Mouse (Mus musculus): ENCODE data around the gene Medag. TPM values are rescaled to one million over a fixed set of nuclear protein-coding genes. Genes with fewer than 3 reads are reported as not detected.

Medag gene
- polyA plus RNA-seq, 1 experiment from 2014 or later: 0.75 TPM

DNA sequence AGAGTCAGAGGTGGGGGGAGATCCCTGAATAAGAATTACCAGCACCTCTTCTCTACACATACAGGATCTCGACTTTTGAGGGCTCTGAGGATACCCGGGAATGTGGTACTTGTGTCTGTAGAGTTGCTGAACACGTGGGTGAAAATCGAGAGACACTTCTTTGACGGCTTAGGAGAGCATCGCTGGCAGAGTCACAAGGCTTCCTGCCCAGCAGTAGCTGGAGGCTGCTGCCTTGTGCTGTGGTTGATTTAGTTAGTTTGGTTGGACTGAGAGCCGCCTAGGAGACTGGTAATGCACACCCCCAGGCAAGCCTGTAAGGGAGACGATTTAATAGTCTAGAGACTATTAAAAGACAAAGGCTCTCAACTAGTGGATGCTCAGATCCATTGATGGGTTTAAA, 39.5 kb upstream of the Medag start:
- Histone ChIP-seq H3K36me3 (ENCODE audit: control insufficient read depth, insufficient read depth, low read length) (no peaks in the 10 kb centered on the region), H3K27me3 (replicated peaks; ENCODE audit: control insufficient read depth, insufficient read depth, low read length) (no peaks in the 10 kb centered on the region), H3K4me2 (no peak overlapping the region), H3K27ac (ENCODE audit: low read depth, low read length) (no peak overlapping the region), H3K9ac (ENCODE audit: low read depth, low read length) (no peak overlapping the region), H3K4me1 (replicated peaks; ENCODE audit: control insufficient read depth, insufficient read depth, low read length) (peaks cover 7% of the 10 kb centered on the region), H3K4me3 (ENCODE audit: low read depth, low read length) (no peak overlapping the region), H3K9me3 (ENCODE audit: control insufficient read depth, low read length) (no peaks in the 10 kb centered on the region; the same call in 1 of the 2 replicates)
- DNase-seq (ENCODE audit: low spot score) (no peak), ATAC-seq (replicated peaks; ENCODE audit: low FRiP score) (no peak)
- WGBS: 79% methylated on average over 8 of the region's 8 CpGs

DNA sequence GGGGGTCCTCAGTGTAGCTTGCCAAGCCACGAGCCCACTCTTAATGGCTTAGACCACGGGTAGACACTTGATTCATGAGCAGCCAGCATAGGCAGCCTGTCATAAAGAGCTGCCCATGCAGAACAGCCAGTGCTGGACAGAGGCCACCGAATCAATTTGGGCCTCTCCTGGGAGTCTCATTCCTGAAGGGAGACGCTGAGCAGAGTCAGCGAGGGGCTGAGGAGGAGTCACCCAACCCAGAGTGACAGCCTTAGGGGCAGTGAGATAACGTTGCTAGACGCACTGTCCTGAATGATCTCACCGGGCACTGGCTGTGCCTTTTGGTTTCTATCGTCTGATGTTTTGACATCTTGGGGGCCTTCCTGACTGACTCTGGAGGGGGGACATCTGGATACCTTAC, 38.3 kb upstream of the Medag start:
- Histone ChIP-seq H3K36me3 (ENCODE audit: control insufficient read depth, insufficient read depth, low read length) (no peaks in the 10 kb centered on the region), H3K27me3 (replicated peaks; ENCODE audit: control insufficient read depth, insufficient read depth, low read length) (no peaks in the 10 kb centered on the region), H3K9me3 (ENCODE audit: control insufficient read depth, low read length) (no peaks in the 10 kb centered on the region; the same call in 1 of the 2 replicates), H3K9ac (ENCODE audit: low read depth, low read length) (no peak overlapping the region), H3K27ac (ENCODE audit: low read depth, low read length) (no peak overlapping the region), H3K4me3 (ENCODE audit: low read depth, low read length) (no peak overlapping the region), H3K4me2 (no peak overlapping the region), H3K4me1 (replicated peaks; ENCODE audit: control insufficient read depth, insufficient read depth, low read length) (peaks cover 11% of the 10 kb centered on the region)
- DNase-seq (ENCODE audit: low spot score): no peak
- WGBS: 15% methylated on average over 9 of the region's 9 CpGs
- 0 out of 2 replicates have a peak, but pooled peaks have one; percentile 13 for ATAC-seq (replicated peaks; ENCODE audit: low FRiP score)

DNA sequence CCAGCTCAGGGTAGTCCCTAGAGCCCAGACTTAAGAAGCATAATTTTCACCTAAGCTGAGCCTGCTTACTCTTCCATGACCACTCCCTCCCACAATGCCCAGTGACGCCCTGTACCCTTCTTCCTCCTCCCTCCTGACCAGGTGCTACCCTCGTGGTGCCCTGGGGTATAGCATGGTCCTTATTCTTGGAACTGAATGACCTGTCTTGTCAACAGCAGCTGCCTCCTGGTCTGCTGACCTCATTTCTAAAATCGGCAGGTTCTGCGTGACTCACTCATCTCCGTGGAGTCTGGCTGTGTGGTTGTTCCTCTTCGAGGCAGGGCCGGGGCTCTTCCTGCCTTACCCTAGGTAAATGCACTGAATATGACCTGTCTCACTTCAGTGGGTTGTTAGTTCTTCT, 37.5 kb upstream of the Medag start:
- no peak for DNase-seq (ENCODE audit: low spot score)
- H3K9ac ChIP-seq (ENCODE audit: low read depth, low read length): no peak overlapping the region
- H3K9me3 ChIP-seq (ENCODE audit: control insufficient read depth, low read length): no peaks in the 10 kb centered on the region; the same call in 1 of the 2 replicates
- H3K4me3 ChIP-seq (ENCODE audit: low read depth, low read length): no peak overlapping the region
- no peaks in the 10 kb centered on the region for H3K27me3 ChIP-seq (replicated peaks; ENCODE audit: control insufficient read depth, insufficient read depth, low read length)
- no peak overlapping the region for H3K4me2 ChIP-seq
- no peak overlapping the region for H3K27ac ChIP-seq (ENCODE audit: low read depth, low read length)
- no peaks in the 10 kb centered on the region for H3K36me3 ChIP-seq (ENCODE audit: control insufficient read depth, insufficient read depth, low read length)
- peaks cover 11% of the 10 kb centered on the region for H3K4me1 ChIP-seq (replicated peaks; ENCODE audit: control insufficient read depth, insufficient read depth, low read length)
- ATAC-seq (replicated peaks; ENCODE audit: low FRiP score): no peak
- WGBS: 35% methylated on average over 7 of the region's 7 CpGs

DNA sequence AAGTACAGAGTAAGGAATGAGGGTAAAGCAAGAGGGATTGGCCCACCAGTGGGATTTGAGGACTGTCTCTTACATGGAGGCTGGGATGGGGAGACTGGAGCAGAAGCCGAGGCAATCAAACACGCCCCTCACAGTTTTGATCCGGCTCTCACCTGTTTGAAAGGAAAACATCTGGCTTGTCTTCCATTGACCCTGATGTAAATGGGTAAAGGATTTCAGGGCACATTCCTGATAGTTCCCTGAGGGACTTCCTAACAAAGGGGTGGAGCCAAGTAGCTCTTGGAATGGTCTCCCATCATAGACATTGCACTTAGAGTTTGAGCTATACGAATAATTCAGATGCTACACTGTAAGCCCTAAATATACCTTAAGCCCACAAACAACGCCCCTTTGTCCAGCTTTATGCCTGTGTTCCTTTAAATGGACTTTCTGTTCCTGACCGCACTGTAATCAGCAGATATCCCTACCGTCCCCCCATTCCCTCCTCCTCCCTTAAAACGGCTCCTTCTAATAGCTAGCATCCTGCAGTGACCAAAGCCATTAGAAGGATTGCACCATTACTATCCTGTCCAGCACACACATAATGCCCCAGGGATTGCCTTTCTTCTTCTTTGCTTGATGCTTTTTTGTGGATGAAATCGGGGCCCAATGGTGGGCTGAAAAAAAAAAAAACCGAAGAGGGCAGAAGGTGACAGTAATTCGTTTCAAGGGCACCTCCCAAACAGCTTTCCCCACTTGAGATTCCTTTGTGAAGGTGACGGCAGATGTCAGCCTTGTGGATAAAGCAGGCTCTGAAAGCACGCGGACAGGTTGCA, 36.3 kb upstream of the Medag start:
- Histone ChIP-seq H3K9me3 (ENCODE audit: control insufficient read depth, low read length) (no peaks in the 10 kb centered on the region; the same call in 1 of the 2 replicates), H3K9ac (ENCODE audit: low read depth, low read length) (no peak overlapping the region), H3K36me3 (ENCODE audit: control insufficient read depth, insufficient read depth, low read length) (no peaks in the 10 kb centered on the region), H3K4me3 (ENCODE audit: low read depth, low read length) (no peak overlapping the region), H3K4me2 (no peak overlapping the region), H3K27me3 (replicated peaks; ENCODE audit: control insufficient read depth, insufficient read depth, low read length) (no peaks in the 10 kb centered on the region), H3K4me1 (replicated peaks; ENCODE audit: control insufficient read depth, insufficient read depth, low read length) (peaks cover 11% of the 10 kb centered on the region), H3K27ac (ENCODE audit: low read depth, low read length) (no peak overlapping the region)
- WGBS: 54% methylated on average over 14 of the region's 14 CpGs
- ATAC-seq (replicated peaks; ENCODE audit: low FRiP score): no peak
- no peak for DNase-seq (ENCODE audit: low spot score)

DNA sequence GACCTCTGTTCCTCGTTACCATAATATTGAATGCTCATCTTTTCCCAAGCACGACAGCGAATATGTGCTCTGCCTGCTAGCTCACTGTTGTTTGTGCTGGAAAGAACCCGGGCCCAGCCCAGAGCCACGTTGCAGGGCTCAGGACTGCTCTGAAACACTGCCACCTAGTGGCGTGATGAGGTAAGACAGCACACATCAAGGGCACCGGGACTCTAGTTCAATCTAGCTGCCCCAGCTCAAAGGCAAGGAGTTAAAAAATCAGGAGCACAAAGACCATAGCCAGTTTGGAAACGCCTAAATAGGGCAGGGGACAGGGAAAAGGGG, 35.7 kb upstream of the Medag start:
- WGBS: under 1% methylated on average over 8 of the region's 8 CpGs
- Histone ChIP-seq H3K9me3 (ENCODE audit: control insufficient read depth, low read length) (no peaks in the 10 kb centered on the region; the same call in 1 of the 2 replicates), H3K27me3 (replicated peaks; ENCODE audit: control insufficient read depth, insufficient read depth, low read length) (no peaks in the 10 kb centered on the region), H3K27ac (ENCODE audit: low read depth, low read length) (no peak overlapping the region), H3K4me1 (replicated peaks; ENCODE audit: control insufficient read depth, insufficient read depth, low read length) (peaks cover 11% of the 10 kb centered on the region), H3K4me2 (no peak overlapping the region), H3K9ac (ENCODE audit: low read depth, low read length) (no peak overlapping the region), H3K36me3 (ENCODE audit: control insufficient read depth, insufficient read depth, low read length) (no peaks in the 10 kb centered on the region), H3K4me3 (ENCODE audit: low read depth, low read length) (no peak overlapping the region)
- peak; percentile 71 for ATAC-seq (replicated peaks; ENCODE audit: low FRiP score)
- DNase-seq (ENCODE audit: low spot score): peak; percentile 75

DNA sequence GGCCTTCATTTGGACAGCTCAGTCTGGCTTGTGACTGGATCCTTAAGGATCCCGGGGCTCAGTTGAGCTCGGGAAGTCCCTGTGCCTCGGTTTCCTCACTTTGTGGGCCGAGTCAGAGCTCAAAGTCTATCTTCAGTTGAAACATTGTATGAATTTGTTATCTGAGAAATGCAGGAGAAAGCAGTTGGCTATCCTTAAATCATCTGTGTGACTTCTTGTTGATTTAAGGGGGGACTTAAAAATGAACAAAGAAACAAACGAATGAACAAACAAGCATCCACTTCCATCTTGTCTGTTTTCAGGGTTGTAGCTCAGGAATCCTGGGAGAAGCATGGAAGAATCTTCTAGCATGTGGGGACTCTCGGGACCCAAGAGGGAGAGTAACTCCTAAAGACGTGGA, 35.2 kb upstream of the Medag start:
- H3K9me3 ChIP-seq (ENCODE audit: control insufficient read depth, low read length): no peaks in the 10 kb centered on the region; the same call in 1 of the 2 replicates
- H3K4me1 ChIP-seq (replicated peaks; ENCODE audit: control insufficient read depth, insufficient read depth, low read length): peaks cover 11% of the 10 kb centered on the region
- no peaks in the 10 kb centered on the region for H3K27me3 ChIP-seq (replicated peaks; ENCODE audit: control insufficient read depth, insufficient read depth, low read length)
- no peak overlapping the region for H3K4me3 ChIP-seq (ENCODE audit: low read depth, low read length)
- ATAC-seq (replicated peaks; ENCODE audit: low FRiP score) (no peak), DNase-seq (ENCODE audit: low spot score) (no peak)
- H3K9ac ChIP-seq (ENCODE audit: low read depth, low read length): no peak overlapping the region
- no peak overlapping the region for H3K27ac ChIP-seq (ENCODE audit: low read depth, low read length)
- 61% methylated on average over 7 of the region's 7 CpGs for WGBS
- no peak overlapping the region for H3K4me2 ChIP-seq
- H3K36me3 ChIP-seq (ENCODE audit: control insufficient read depth, insufficient read depth, low read length): no peaks in the 10 kb centered on the region

DNA sequence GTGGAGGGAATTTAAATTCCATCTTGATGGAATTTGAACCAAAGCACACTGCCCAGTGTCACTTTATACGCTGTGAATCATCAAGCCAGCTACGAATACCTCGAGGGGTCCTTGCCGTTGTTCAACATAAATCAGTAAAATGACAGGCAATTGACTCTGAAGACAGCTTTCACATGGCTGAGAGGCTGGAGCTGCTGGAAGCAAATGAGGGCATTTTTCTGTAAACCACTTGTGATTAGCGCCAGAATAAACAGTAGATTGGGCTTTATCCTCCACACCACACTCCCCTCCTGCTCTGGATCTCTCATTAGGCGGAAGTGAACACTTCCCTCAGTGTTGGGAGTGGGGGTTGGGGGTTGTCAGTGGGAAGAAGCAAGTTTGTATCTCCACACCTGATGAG, 34.3 kb upstream of the Medag start:
- Histone ChIP-seq H3K36me3 (ENCODE audit: control insufficient read depth, insufficient read depth, low read length) (no peaks in the 10 kb centered on the region), H3K9ac (ENCODE audit: low read depth, low read length) (no peak overlapping the region), H3K4me2 (no peak overlapping the region), H3K27ac (ENCODE audit: low read depth, low read length) (no peak overlapping the region), H3K27me3 (replicated peaks; ENCODE audit: control insufficient read depth, insufficient read depth, low read length) (no peaks in the 10 kb centered on the region), H3K4me3 (ENCODE audit: low read depth, low read length) (no peak overlapping the region), H3K4me1 (replicated peaks; ENCODE audit: control insufficient read depth, insufficient read depth, low read length) (peaks cover 11% of the 10 kb centered on the region), H3K9me3 (ENCODE audit: control insufficient read depth, low read length) (no peaks in the 10 kb centered on the region; the same call in 1 of the 2 replicates)
- 17% methylated on average over 6 of the region's 6 CpGs for WGBS
- no peak for ATAC-seq (replicated peaks; ENCODE audit: low FRiP score)
- DNase-seq (ENCODE audit: low spot score): no peak

DNA sequence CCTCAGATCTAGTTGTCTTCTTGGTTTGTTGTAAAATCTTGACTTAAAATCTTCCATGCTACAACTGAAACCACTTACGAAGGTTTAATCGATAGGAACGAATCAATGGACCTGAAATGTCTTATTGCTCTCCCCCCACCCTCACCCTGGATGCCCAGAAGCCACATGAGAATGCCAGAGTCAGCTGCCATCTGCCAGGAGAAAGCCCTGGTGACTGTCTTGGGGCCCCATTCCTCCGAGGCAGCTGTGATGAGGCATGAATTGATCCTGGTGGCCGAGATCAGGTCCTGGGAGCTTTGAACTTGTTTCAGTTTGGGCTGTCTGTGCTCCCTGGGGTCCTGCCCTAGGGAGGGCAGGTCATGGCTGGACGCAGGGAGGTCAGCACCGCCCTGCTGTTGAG, 33.0 kb upstream of the Medag start:
- ATAC-seq (replicated peaks; ENCODE audit: low FRiP score) (no peak), DNase-seq (ENCODE audit: low spot score) (no peak)
- peaks cover 11% of the 10 kb centered on the region for H3K4me1 ChIP-seq (replicated peaks; ENCODE audit: control insufficient read depth, insufficient read depth, low read length)
- WGBS: 66% methylated on average over 7 of the region's 7 CpGs
- no peaks in the 10 kb centered on the region for H3K27me3 ChIP-seq (replicated peaks; ENCODE audit: control insufficient read depth, insufficient read depth, low read length)
- no peak overlapping the region for H3K4me2 ChIP-seq
- no peaks in the 10 kb centered on the region for H3K36me3 ChIP-seq (ENCODE audit: control insufficient read depth, insufficient read depth, low read length)
- H3K9ac ChIP-seq (ENCODE audit: low read depth, low read length): no peak overlapping the region
- H3K9me3 ChIP-seq (ENCODE audit: control insufficient read depth, low read length): no peaks in the 10 kb centered on the region; the same call in 1 of the 2 replicates
- H3K27ac ChIP-seq (ENCODE audit: low read depth, low read length): no peak overlapping the region
- H3K4me3 ChIP-seq (ENCODE audit: low read depth, low read length): no peak overlapping the region
